Mouse (Mus musculus) lung, adult 2 months (tissue): ENCODE data around the gene Reep3.

Source experiments
- CTCF ChIP-seq: fragments of 200-500 bp; IDR thresholded peaks from 2 replicates; pipeline ENCODE4 v1.5.1; 2011; ENCODE audit warnings: mild to moderate bottlenecking, low read length, control low read depth; ENCODE audit not compliant: insufficient read depth
- POLR2A ChIP-seq: fragments of 200-500 bp; IDR thresholded peaks from 2 replicates; pipeline ENCODE4 v1.6.1; 2011; ENCODE audit warnings: low read depth, mild to moderate bottlenecking, control low read depth, low read length, borderline replicate concordance; ENCODE audit errors: extremely low read depth

DNA sequence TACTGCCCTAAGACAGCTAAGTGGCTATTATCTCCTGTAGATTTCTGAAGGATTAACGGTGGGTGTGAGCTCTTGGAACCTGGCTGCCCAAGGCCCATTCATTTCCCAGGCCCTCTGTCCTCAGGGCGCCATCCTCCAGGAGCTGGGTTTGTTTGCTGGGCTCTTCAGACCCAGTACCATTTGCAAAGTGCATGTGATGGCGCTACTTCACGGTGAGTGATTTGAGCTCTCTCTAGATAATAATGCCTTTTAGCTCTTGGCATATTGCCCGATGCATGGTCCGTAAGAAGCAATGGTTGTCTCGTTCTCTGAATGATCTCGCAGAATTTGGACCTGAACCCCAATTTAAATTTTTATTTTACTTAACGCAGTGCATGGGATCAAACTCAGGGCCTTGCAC, 11.4 kb upstream of the Reep3 start:
- no peak for TF ChIP-seq POLR2A
- no peak for TF ChIP-seq CTCF
